Comparison of ENCODE assay signal across 8 mouse cellular contexts in the genomic region with DNA sequence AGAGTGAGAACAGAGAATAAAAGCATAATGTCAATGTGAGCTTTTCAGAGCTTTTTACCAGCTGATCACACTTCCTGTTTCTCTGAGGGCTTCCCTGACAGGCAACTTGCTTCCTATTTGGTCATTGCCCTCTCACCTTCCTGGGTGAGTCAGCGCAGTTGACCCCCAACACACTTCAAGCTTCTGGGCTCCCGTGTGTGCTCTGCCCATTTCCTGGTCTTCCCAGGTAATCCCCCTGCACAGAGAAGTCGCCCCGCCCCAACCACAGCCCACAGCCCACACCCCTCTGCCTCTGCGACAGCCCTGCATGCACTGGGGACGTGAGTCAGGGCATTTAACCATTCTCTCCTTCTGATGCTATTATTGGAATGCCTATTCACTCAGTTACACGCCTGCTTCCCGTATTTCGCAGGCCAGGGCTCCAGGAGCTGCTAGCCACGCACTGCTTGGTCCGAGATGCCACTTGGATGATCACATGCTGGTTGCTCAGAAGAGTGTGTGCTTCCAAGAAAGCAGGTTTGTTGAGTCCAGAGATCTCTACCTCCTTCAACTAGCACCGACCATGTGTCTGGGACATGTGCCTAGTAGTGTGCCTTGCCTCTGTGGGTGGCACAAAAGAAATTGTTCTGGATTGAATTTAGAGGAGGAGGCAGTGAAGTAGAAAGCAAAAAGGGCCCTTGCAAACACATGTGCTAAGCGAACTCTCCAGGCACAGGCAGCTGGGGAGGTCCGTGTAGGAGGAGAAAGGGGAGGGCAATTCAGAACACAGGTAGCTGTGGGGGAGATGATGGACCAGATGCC.
A peak's percentile ranks its signal among the peaks of the same experiment; 100 is the strongest.
DNase-seq lines count a peak whose midpoint lies in the region; ATAC-seq and TF ChIP-seq lines count a peak whose summit lies in the region.

No protein-coding gene starts in this region.

- WGBS in hindbrain, embryonic 13.5 days = 52% methylated on average over 14 of the region's 14 CpGs

- H3K36me3 ChIP-seq in G1E (replicated peaks) = no peaks in the 10 kb centered on the region
- no peaks in the 10 kb centered on the region for H3K36me3 ChIP-seq in hindbrain, embryonic 13.5 days

- ATAC-seq in G1E (ENCODE audit: extremely low read depth, insufficient number of reproducible peaks, low FRiP score, poor library complexity, severe bottlenecking) = peak; percentile 74
- 0 out of 2 replicates have a peak, but pooled peaks have one; percentile 17 for ATAC-seq in erythroblast, adult 5-6 weeks (replicated peaks; ENCODE audit: low FRiP score, poor library complexity, severe bottlenecking)
- peak; percentile 74 for ATAC-seq in megakaryocyte progenitor cell, adult 5-6 weeks (replicated peaks; ENCODE audit: poor library complexity)
- no peak for ATAC-seq in hindbrain, embryonic 13.5 days (ENCODE audit: low FRiP score)

- no peaks in the 10 kb centered on the region for H3K9me3 ChIP-seq in G1E (replicated peaks)
- no peaks in the 10 kb centered on the region for H3K9me3 ChIP-seq in hindbrain, embryonic 13.5 days

- no peak overlapping the region for H3K27ac ChIP-seq in hindbrain, embryonic 13.5 days

- TF ChIP-seq CTCF in G1E (IDR thresholded peaks at IDR 0.05; ENCODE audit: low read depth, low read length) = no peak

- no peak overlapping the region for H3K9ac ChIP-seq in hindbrain, embryonic 13.5 days

- H3K4me3 ChIP-seq in G1E (ENCODE audit: low read depth, low read length) = no peak overlapping the region
- no peak overlapping the region for H3K4me3 ChIP-seq in hindbrain, embryonic 13.5 days

- H3K4me2 ChIP-seq in hindbrain, embryonic 13.5 days = no peak overlapping the region

- intact Hi-C loops in left cerebral cortex, postnatal 14 days (cut with DNase I) = no loop called here

- peaks cover 3% of the 10 kb centered on the region; the same call in 1 of the 2 replicates for H3K4me1 ChIP-seq in G1E (ENCODE audit: insufficient read depth, low read depth, low read length)
- H3K4me1 ChIP-seq in hindbrain, embryonic 13.5 days (replicated peaks) = peaks cover 7% of the 10 kb centered on the region

- peaks cover 11% of the 10 kb centered on the region for H3K27me3 ChIP-seq in G1E (ENCODE audit: insufficient read depth, low read length)
- H3K27me3 ChIP-seq in hindbrain, embryonic 13.5 days = no peaks in the 10 kb centered on the region

- DNase-seq in kidney, adult 11 months = peak; percentile 6
- DNase-seq in kidney, adult 9 months = no peak
- DNase-seq in G1E (ENCODE audit: low spot score) = no peak
- peak; percentile 10 to 25 for DNase-seq in left cerebral cortex, postnatal 14 days (ENCODE audit: low spot score in 2 of 2)
- peak; percentile 38 for DNase-seq in yolk sac, embryonic 10.5 days (ENCODE audit: low spot score)

Comparison
In these comparisons a context has a peak if more than half of its experiments do, and no peak if none do; other contexts are left out.
1. DNase-seq: peak in kidney, adult 11 months (single experiment), left cerebral cortex, postnatal 14 days (2 of 2) and yolk sac, embryonic 10.5 days (single experiment); none in kidney, adult 9 months (single experiment) and G1E (single experiment).